16 mouse cellular contexts compared by ENCODE assay signal in genomic region chr14:120381378-120382134, GRCm38 (mm10).
DNase-seq lines count a peak whose midpoint lies in the region; ATAC-seq and TF ChIP-seq lines count a peak whose summit lies in the region.
"Had no signal": no experiment of that assay in that cellular context is flagged by ENCODE, and none has a peak within 500 bp of the region (broad histone marks: within the 10 kb centered on the region; RNA-seq: fewer than 3 reads in every experiment).

No protein-coding gene starts in this region.

- TF ChIP-seq CTCF in intestine, postnatal 0 days (IDR thresholded peaks at IDR 0.05; ENCODE audit: low read depth) = no peak
- TF ChIP-seq CTCF in lung, embryonic 14.5 days (IDR thresholded peaks at IDR 0.05; ENCODE audit: low read depth) = no peak
- TF ChIP-seq CTCF in lung, postnatal 0 days (IDR thresholded peaks at IDR 0.05) = no peak

- H3K4me1 ChIP-seq in intestine, embryonic 16.5 days (ENCODE audit: control insufficient read depth, insufficient read depth, low read length) = peaks cover 26% of the 10 kb centered on the region
- no peaks in the 10 kb centered on the region for H3K4me1 ChIP-seq in intestine, postnatal 0 days (replicated peaks; ENCODE audit: control insufficient read depth, insufficient read depth, low read length)
- H3K4me1 ChIP-seq in lung, embryonic 14.5 days (ENCODE audit: insufficient read depth) = peaks cover 29% of the 10 kb centered on the region
- H3K4me1 ChIP-seq in lung, postnatal 0 days (ENCODE audit: insufficient read depth, low read depth, low read length) = peaks cover 7% of the 10 kb centered on the region; the same call in 1 of the 2 replicates
- H3K4me1 ChIP-seq in limb, embryonic 15.5 days = peaks cover 34% of the 10 kb centered on the region

- H3K27ac ChIP-seq in intestine, embryonic 16.5 days (ENCODE audit: low read length) = peak overlapping the region; percentile 3; the same call in 1 of the 2 replicates
- H3K27ac ChIP-seq in intestine, postnatal 0 days (ENCODE audit: low read depth, low read length) = no peak overlapping the region
- H3K27ac ChIP-seq in lung, embryonic 14.5 days (ENCODE audit: low read depth) = peak overlapping the region; percentile 63; the same call in 1 of the 2 replicates
- H3K27ac ChIP-seq in lung, postnatal 0 days (ENCODE audit: low read length) = no peak overlapping the region
- peak overlapping the region; percentile 43; the same call in 1 of the 2 replicates for H3K27ac ChIP-seq in limb, embryonic 15.5 days
- H3K27ac ChIP-seq: hindbrain, embryonic 12.5 days had no signal

- DNase-seq in heart, adult 11 months = peak; percentile 81
- DNase-seq in heart, postnatal 4 days = no peak
- no peak for DNase-seq in lung, embryonic 14.5 days
- DNase-seq in lung, postnatal 0 days (ENCODE audit: low spot score) = no peak
- DNase-seq: adrenal gland, postnatal 36 days; cerebellum, adult 9-10 months; gastrocnemius, postnatal 10 days; layer of hippocampus, adult 9-11 months; lung, postnatal 14 days; right cerebral cortex, postnatal 25 days; thymus, postnatal 36 days had no signal

- 83% methylated on average over 26 of the region's 26 CpGs for WGBS in intestine, embryonic 16.5 days
- 79% methylated on average over 26 of the region's 26 CpGs for WGBS in intestine, postnatal 0 days
- WGBS in lung, embryonic 14.5 days = 72% methylated on average over 26 of the region's 26 CpGs
- 83% methylated on average over 26 of the region's 26 CpGs for WGBS in lung, postnatal 0 days
- WGBS in limb, embryonic 15.5 days = 84% methylated on average over 26 of the region's 26 CpGs

- no peak for ATAC-seq in intestine, embryonic 16.5 days
- ATAC-seq in intestine, postnatal 0 days = no peak
- no peak for ATAC-seq in lung, embryonic 14.5 days (ENCODE audit: insufficient read depth)
- no peak for ATAC-seq in lung, postnatal 0 days
- no peak for ATAC-seq in limb, embryonic 15.5 days (ENCODE audit: insufficient number of reproducible peaks, low FRiP score, low TSS enrichment, low read depth)
- ATAC-seq: activated CD4-positive, CD25-positive, alpha-beta regulatory T cell, adult 4 months had no signal

- H3K36me3 ChIP-seq in intestine, embryonic 16.5 days (ENCODE audit: control insufficient read depth, insufficient read depth, low read length) = peaks cover 5% of the 10 kb centered on the region; the same call in 1 of the 2 replicates
- peaks cover 5% of the 10 kb centered on the region for H3K36me3 ChIP-seq in intestine, postnatal 0 days (ENCODE audit: control insufficient read depth, insufficient read depth)
- peaks cover 16% of the 10 kb centered on the region for H3K36me3 ChIP-seq in lung, embryonic 14.5 days (ENCODE audit: insufficient read depth)
- no peaks in the 10 kb centered on the region for H3K36me3 ChIP-seq in lung, postnatal 0 days (ENCODE audit: insufficient read depth, low read length)
- peaks cover 18% of the 10 kb centered on the region for H3K36me3 ChIP-seq in limb, embryonic 15.5 days
- H3K36me3 ChIP-seq: hindbrain, embryonic 12.5 days had no signal

- no peak overlapping the region for H3K9ac ChIP-seq in intestine, embryonic 16.5 days (ENCODE audit: low read depth, low read length)
- H3K9ac ChIP-seq in intestine, postnatal 0 days (ENCODE audit: low read depth, low read length) = no peak overlapping the region
- H3K9ac ChIP-seq in lung, embryonic 14.5 days = no peak overlapping the region
- H3K9ac ChIP-seq in lung, postnatal 0 days (replicated peaks; ENCODE audit: low read depth) = no peak overlapping the region
- H3K9ac ChIP-seq in limb, embryonic 15.5 days = no peak overlapping the region
- H3K9ac ChIP-seq: hindbrain, embryonic 12.5 days had no signal

- H3K9me3 ChIP-seq in intestine, embryonic 16.5 days (ENCODE audit: control insufficient read depth, low read length) = no peaks in the 10 kb centered on the region
- no peaks in the 10 kb centered on the region for H3K9me3 ChIP-seq in intestine, postnatal 0 days (ENCODE audit: control insufficient read depth)
- no peaks in the 10 kb centered on the region for H3K9me3 ChIP-seq in lung, embryonic 14.5 days (ENCODE audit: low read depth, low read length)
- no peaks in the 10 kb centered on the region for H3K9me3 ChIP-seq in lung, postnatal 0 days (ENCODE audit: low read length)
- H3K9me3 ChIP-seq in limb, embryonic 15.5 days = no peaks in the 10 kb centered on the region
- H3K9me3 ChIP-seq: hindbrain, embryonic 12.5 days had no signal

- no peak overlapping the region for H3K4me3 ChIP-seq in intestine, embryonic 16.5 days (ENCODE audit: low read length)
- H3K4me3 ChIP-seq in intestine, postnatal 0 days (ENCODE audit: low read depth, low read length) = no peak overlapping the region
- H3K4me3 ChIP-seq in lung, embryonic 14.5 days (ENCODE audit: low read depth, low read length) = no peak overlapping the region
- H3K4me3 ChIP-seq in lung, postnatal 0 days (ENCODE audit: low read depth, low read length) = no peak overlapping the region
- H3K4me3 ChIP-seq in limb, embryonic 15.5 days = no peak overlapping the region
- H3K4me3 ChIP-seq: hindbrain, embryonic 12.5 days had no signal

- H3K27me3 ChIP-seq in intestine, embryonic 16.5 days (replicated peaks; ENCODE audit: control insufficient read depth, insufficient read depth, low read length) = no peaks in the 10 kb centered on the region
- H3K27me3 ChIP-seq in intestine, postnatal 0 days (replicated peaks; ENCODE audit: control insufficient read depth, insufficient read depth, low read length) = no peaks in the 10 kb centered on the region
- H3K27me3 ChIP-seq in lung, embryonic 14.5 days (ENCODE audit: insufficient read depth, low read length) = no peaks in the 10 kb centered on the region
- H3K27me3 ChIP-seq in lung, postnatal 0 days (replicated peaks; ENCODE audit: insufficient read depth, low read length) = no peaks in the 10 kb centered on the region
- no peaks in the 10 kb centered on the region for H3K27me3 ChIP-seq in limb, embryonic 15.5 days
- H3K27me3 ChIP-seq: hindbrain, embryonic 12.5 days had no signal

- H3K4me2 ChIP-seq in intestine, embryonic 16.5 days (ENCODE audit: low read depth, low read length) = no peak overlapping the region
- H3K4me2 ChIP-seq in intestine, postnatal 0 days (replicated peaks; ENCODE audit: low read depth) = no peak overlapping the region
- H3K4me2 ChIP-seq in lung, embryonic 14.5 days = no peak overlapping the region
- H3K4me2 ChIP-seq in lung, postnatal 0 days (replicated peaks; ENCODE audit: low read depth, low read length) = no peak overlapping the region
- H3K4me2 ChIP-seq in limb, embryonic 15.5 days = no peak overlapping the region
- H3K4me2 ChIP-seq: hindbrain, embryonic 12.5 days had no signal

- TF ChIP-seq EP300 in lung, postnatal 0 days (IDR thresholded peaks at IDR 0.05) = no peak

Comparison
In these comparisons a context has a peak if more than half of its experiments do, and no peak if none do; other contexts are left out.
1. H3K27ac ChIP-seq: peak in intestine, embryonic 16.5 days (single experiment), lung, embryonic 14.5 days (single experiment) and limb, embryonic 15.5 days (single experiment); none in intestine, postnatal 0 days (single experiment) and lung, postnatal 0 days (single experiment).